Mouse (Mus musculus) CD4-positive naive resting alpha-beta T cell, adult 57 days (primary cell): Measurements from ENCODE around the gene Gm21861. TPM values are rescaled to one million over a fixed set of nuclear protein-coding genes. Genes with fewer than 3 reads are reported as not detected.

Source experiments
- total RNA-seq: library from RNA; stranded (reverse); gene quantifications from one replicate; pipeline ENCODE4 v1.2.4, GENCODE M21; 2023

The Gm21861 gene
- not detected for total RNA-seq

DNA sequence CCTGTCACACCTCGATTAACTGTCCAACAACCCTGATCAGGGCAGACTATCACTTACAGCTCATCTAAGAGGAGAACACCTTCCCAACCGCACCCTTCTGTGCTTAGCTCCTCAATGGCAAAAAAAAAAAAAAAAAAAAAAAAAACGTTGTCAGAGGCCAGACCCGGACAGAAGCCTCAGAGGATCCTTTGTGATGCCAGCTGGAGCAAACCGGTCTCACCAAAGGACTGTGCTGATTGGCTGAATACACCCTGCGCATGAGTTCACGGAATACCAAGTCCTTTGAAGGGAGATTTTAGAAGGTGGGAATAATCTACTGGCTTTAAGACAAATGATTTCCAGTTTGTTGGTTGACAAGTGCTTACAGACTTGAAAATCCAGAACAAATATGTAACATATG, at the start of gene Gm21861:
Gene Gm21861 (minus strand): TSS at position 101 of the 400 bp plus-strand sequence.

